Comparison of ENCODE assay signal across 24 mouse cellular contexts in the genomic region with DNA sequence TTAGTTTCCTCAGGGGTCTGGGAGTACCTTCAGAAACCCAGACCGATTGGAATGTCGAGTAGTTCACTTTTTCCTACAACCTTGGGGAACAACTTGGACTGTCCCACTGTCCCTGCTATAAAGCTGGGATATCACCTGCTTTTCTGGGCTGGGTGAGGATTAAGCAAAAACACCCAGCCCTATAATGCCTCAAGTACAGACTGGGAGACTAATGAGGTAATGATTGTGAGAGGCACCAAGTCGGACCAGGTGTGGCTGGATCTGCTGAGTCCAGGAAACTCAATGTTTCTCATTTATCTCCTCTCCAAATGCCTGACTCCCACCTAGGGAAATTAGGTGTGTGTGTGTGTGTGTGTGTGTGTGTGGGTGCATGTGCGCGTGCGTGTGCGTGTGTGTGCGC. TPM values are rescaled to one million over a fixed set of nuclear protein-coding genes. Genes with fewer than 3 reads are reported as not detected.
DNase-seq lines count a peak whose midpoint lies in the region; ATAC-seq and TF ChIP-seq lines count a peak whose summit lies in the region.
"Had no signal": no experiment of that assay in that cellular context is flagged by ENCODE, and none has a peak within 500 bp of the region (broad histone marks: within the 10 kb centered on the region; RNA-seq: fewer than 3 reads in every experiment).

No protein-coding gene starts in this region.

- no peak overlapping the region for H3K4me2 ChIP-seq in heart, embryonic 12.5 days
- H3K4me2 ChIP-seq in heart, postnatal 0 days (ENCODE audit: low read depth, low read length): no peak overlapping the region
- no peak overlapping the region for H3K4me2 ChIP-seq in heart, embryonic 11.5 days
- H3K4me2 ChIP-seq in intestine, postnatal 0 days (replicated peaks; ENCODE audit: low read depth): no peak overlapping the region
- no peak overlapping the region for H3K4me2 ChIP-seq in stomach, postnatal 0 days (replicated peaks; ENCODE audit: low read depth)
- H3K4me2 ChIP-seq: embryonic facial prominence, embryonic 12.5 days had no signal

- no peaks in the 10 kb centered on the region for H3K9me3 ChIP-seq in heart, embryonic 10.5 days
- no peaks in the 10 kb centered on the region for H3K9me3 ChIP-seq in heart, embryonic 12.5 days (replicated peaks)
- H3K9me3 ChIP-seq in heart, postnatal 0 days (replicated peaks; ENCODE audit: control insufficient read depth, low read length): no peaks in the 10 kb centered on the region
- H3K9me3 ChIP-seq in heart, embryonic 11.5 days (replicated peaks; ENCODE audit: control insufficient read depth, low read length): no peaks in the 10 kb centered on the region
- H3K9me3 ChIP-seq in intestine, postnatal 0 days (ENCODE audit: control insufficient read depth): no peaks in the 10 kb centered on the region
- no peaks in the 10 kb centered on the region for H3K9me3 ChIP-seq in stomach, postnatal 0 days (ENCODE audit: control insufficient read depth, low read length)
- H3K9me3 ChIP-seq: embryonic facial prominence, embryonic 10.5 days; embryonic facial prominence, embryonic 12.5 days; G1E had no signal

- no peak for TF ChIP-seq EP300 in heart, postnatal 0 days (IDR thresholded peaks at IDR 0.05; ENCODE audit: low read depth)
- no peak for TF ChIP-seq EP300 in stomach, postnatal 0 days (optimal IDR thresholded peaks at IDR 0.05)

- no peak for DNase-seq in heart, embryonic 10.5 days (ENCODE audit: low spot score)
- peak; percentile 4 for DNase-seq in heart, postnatal 0 days (ENCODE audit: low spot score)
- no peak for DNase-seq in stomach, postnatal 0 days (ENCODE audit: low spot score)
- DNase-seq in kidney, adult 18-20 months: no peak
- no peak for DNase-seq in urinary bladder, postnatal 36 days (ENCODE audit: low spot score in 2 of 2)
- DNase-seq: adrenal gland, adult 8-10 months; adrenal gland, postnatal 14 days; adrenal gland, postnatal 36 days; B cell, adult 2 months; cerebellum, adult 11-12 months; cerebellum, adult 9-10 months; cerebellum, postnatal 10 days; cerebellum, postnatal 25 days had no signal

- H3K4me1 ChIP-seq in heart, embryonic 10.5 days: peaks cover 37% of the 10 kb centered on the region
- peaks cover 35% of the 10 kb centered on the region for H3K4me1 ChIP-seq in heart, embryonic 12.5 days (replicated peaks)
- peaks cover 19% of the 10 kb centered on the region for H3K4me1 ChIP-seq in heart, postnatal 0 days (ENCODE audit: control insufficient read depth, insufficient read depth)
- peaks cover 18% of the 10 kb centered on the region for H3K4me1 ChIP-seq in heart, embryonic 11.5 days (ENCODE audit: control insufficient read depth, insufficient read depth, low read length)
- H3K4me1 ChIP-seq in intestine, postnatal 0 days (replicated peaks; ENCODE audit: control insufficient read depth, insufficient read depth, low read length): 0 out of 2 replicates have a peak, but pooled peaks cover 5% of the 10 kb centered on the region
- H3K4me1 ChIP-seq in stomach, postnatal 0 days (replicated peaks; ENCODE audit: control insufficient read depth, insufficient read depth): no peaks in the 10 kb centered on the region
- H3K4me1 ChIP-seq: embryonic facial prominence, embryonic 12.5 days had no signal

- no peak overlapping the region for H3K9ac ChIP-seq in heart, embryonic 12.5 days
- no peak overlapping the region for H3K9ac ChIP-seq in heart, postnatal 0 days (replicated peaks; ENCODE audit: low read depth, low read length)
- H3K9ac ChIP-seq in heart, embryonic 11.5 days (ENCODE audit: low read depth, low read length): no peak overlapping the region
- no peak overlapping the region for H3K9ac ChIP-seq in intestine, postnatal 0 days (ENCODE audit: low read depth, low read length)
- H3K9ac ChIP-seq in stomach, postnatal 0 days (ENCODE audit: low read length): no peak overlapping the region
- H3K9ac ChIP-seq: embryonic facial prominence, embryonic 12.5 days had no signal

- no peaks in the 10 kb centered on the region for H3K36me3 ChIP-seq in heart, embryonic 10.5 days
- no peaks in the 10 kb centered on the region for H3K36me3 ChIP-seq in heart, embryonic 12.5 days
- H3K36me3 ChIP-seq in heart, postnatal 0 days (replicated peaks; ENCODE audit: control insufficient read depth, insufficient read depth, low read length): no peaks in the 10 kb centered on the region
- no peaks in the 10 kb centered on the region for H3K36me3 ChIP-seq in heart, embryonic 11.5 days (ENCODE audit: control insufficient read depth, insufficient read depth, low read length)
- no peaks in the 10 kb centered on the region for H3K36me3 ChIP-seq in intestine, postnatal 0 days (ENCODE audit: control insufficient read depth, insufficient read depth)
- H3K36me3 ChIP-seq in stomach, postnatal 0 days (ENCODE audit: control insufficient read depth, insufficient read depth, low read length): no peaks in the 10 kb centered on the region
- H3K36me3 ChIP-seq: embryonic facial prominence, embryonic 10.5 days; embryonic facial prominence, embryonic 12.5 days; G1E had no signal

- ATAC-seq in heart, embryonic 12.5 days (ENCODE audit: insufficient number of reproducible peaks, low FRiP score): no peak
- no peak for ATAC-seq in heart, postnatal 0 days (ENCODE audit: insufficient read depth, low read depth)
- no peak for ATAC-seq in heart, embryonic 11.5 days (replicated peaks; ENCODE audit: insufficient number of reproducible peaks, low FRiP score, low TSS enrichment)
- ATAC-seq in intestine, postnatal 0 days: peak; percentile 49
- peak; percentile 34 for ATAC-seq in stomach, postnatal 0 days (ENCODE audit: low FRiP score, low TSS enrichment)
- ATAC-seq: activated CD4-positive, CD25-positive, alpha-beta regulatory T cell, adult 4 months; CD4-positive, CD25-positive, alpha-beta regulatory T cell, adult 4 months; forebrain, embryonic 14.5 days; Patski had no signal

- 0 out of 2 replicates have a peak overlapping the region, but pooled peaks have one; percentile 43 for H3K27ac ChIP-seq in heart, embryonic 10.5 days
- no peak overlapping the region for H3K27ac ChIP-seq in heart, embryonic 12.5 days (ENCODE audit: poor library complexity, severe bottlenecking)
- H3K27ac ChIP-seq in heart, postnatal 0 days (ENCODE audit: low read depth): no peak overlapping the region
- H3K27ac ChIP-seq in heart, embryonic 11.5 days (ENCODE audit: low read depth, low read length): no peak overlapping the region
- no peak overlapping the region for H3K27ac ChIP-seq in intestine, postnatal 0 days (ENCODE audit: low read depth, low read length)
- peak overlapping the region; percentile 13; the same call in 1 of the 2 replicates for H3K27ac ChIP-seq in stomach, postnatal 0 days (replicated peaks)
- H3K27ac ChIP-seq: embryonic facial prominence, embryonic 10.5 days; embryonic facial prominence, embryonic 12.5 days had no signal

- 81% methylated on average over 8 of the region's 8 CpGs for WGBS in heart, embryonic 10.5 days
- 80% methylated on average over 8 of the region's 8 CpGs for WGBS in heart, embryonic 12.5 days
- 79% methylated on average over 8 of the region's 8 CpGs for WGBS in heart, postnatal 0 days
- WGBS in heart, embryonic 11.5 days (ENCODE audit: insufficient replicate concordance): 81% methylated on average over 8 of the region's 8 CpGs
- 82% methylated on average over 8 of the region's 8 CpGs for WGBS in intestine, postnatal 0 days
- 83% methylated on average over 8 of the region's 8 CpGs for WGBS in stomach, postnatal 0 days

- H3K27me3 ChIP-seq in heart, embryonic 10.5 days (ENCODE audit: insufficient read depth, poor library complexity, severe bottlenecking): no peaks in the 10 kb centered on the region
- no peaks in the 10 kb centered on the region for H3K27me3 ChIP-seq in heart, embryonic 12.5 days (replicated peaks)
- H3K27me3 ChIP-seq in heart, postnatal 0 days (ENCODE audit: control insufficient read depth, insufficient read depth, low read length): no peaks in the 10 kb centered on the region
- no peaks in the 10 kb centered on the region for H3K27me3 ChIP-seq in heart, embryonic 11.5 days (ENCODE audit: control insufficient read depth, insufficient read depth, low read length)
- no peaks in the 10 kb centered on the region for H3K27me3 ChIP-seq in intestine, postnatal 0 days (replicated peaks; ENCODE audit: control insufficient read depth, insufficient read depth, low read length)
- H3K27me3 ChIP-seq in stomach, postnatal 0 days (ENCODE audit: control insufficient read depth, insufficient read depth, low read length): no peaks in the 10 kb centered on the region
- H3K27me3 ChIP-seq: CH12.LX; embryonic facial prominence, embryonic 12.5 days; Patski had no signal

- H3K4me3 ChIP-seq in heart, embryonic 10.5 days: no peak overlapping the region
- H3K4me3 ChIP-seq in heart, embryonic 12.5 days: no peak overlapping the region
- H3K4me3 ChIP-seq in heart, postnatal 0 days (ENCODE audit: low read depth, low read length): no peak overlapping the region
- no peak overlapping the region for H3K4me3 ChIP-seq in heart, embryonic 11.5 days (ENCODE audit: low read depth, low read length)
- H3K4me3 ChIP-seq in intestine, postnatal 0 days (ENCODE audit: low read depth, low read length): no peak overlapping the region
- no peak overlapping the region for H3K4me3 ChIP-seq in stomach, postnatal 0 days (ENCODE audit: low read depth, low read length)
- H3K4me3 ChIP-seq: embryonic facial prominence, embryonic 10.5 days; embryonic facial prominence, embryonic 12.5 days had no signal

- no peak for TF ChIP-seq CTCF in heart, postnatal 0 days (IDR thresholded peaks at IDR 0.05; ENCODE audit: low read depth)
- TF ChIP-seq CTCF in intestine, postnatal 0 days (IDR thresholded peaks at IDR 0.05; ENCODE audit: low read depth): no peak
- TF ChIP-seq CTCF in stomach, postnatal 0 days (IDR thresholded peaks at IDR 0.05; ENCODE audit: low read depth): no peak

RNA-seq across cellular contexts. Expression of a gene that starts 44.9 kb away (rescaled TPM):
- polyA plus RNA-seq in heart, embryonic 10.5 days (2016; fragmentation: Nextera tagmentation; extraction: Ambion mirVana): 11.9 and 15.9 TPM in 2 replicates
- 12.4 and 14.3 TPM in 2 replicates for polyA plus RNA-seq in heart, embryonic 12.5 days (2016; fragmentation: Nextera tagmentation; extraction: Ambion mirVana)
- 15.9 and 20.8 TPM in 2 replicates for total RNA-seq in heart, postnatal 0 days (2014; rRNA removed; ENCODE audit: low replicate concordance)
- 8.0 and 9.6 TPM in 2 replicates for polyA plus RNA-seq in heart, postnatal 0 days (2015; fragmentation: Nextera tagmentation; extraction: Ambion mirVana)
- 9.2 and 9.4 TPM in 2 replicates for polyA plus RNA-seq in heart, embryonic 11.5 days (2014; fragmentation: Nextera tagmentation; extraction: Ambion mirVana)
- 12.4 and 14.6 TPM in 2 replicates for polyA plus RNA-seq in intestine, postnatal 0 days (2015; fragmentation: Nextera tagmentation; extraction: Ambion mirVana)
- 14.1 and 18.5 TPM in 2 replicates for polyA plus RNA-seq in stomach, postnatal 0 days (2015; fragmentation: Nextera tagmentation; extraction: Ambion mirVana)

Comparison
In these comparisons a context has a peak if more than half of its experiments do, and no peak if none do; other contexts are left out.
1. H3K27ac ChIP-seq: peak in heart, embryonic 10.5 days (single experiment) and stomach, postnatal 0 days (single experiment); none in heart, embryonic 12.5 days (single experiment), heart, postnatal 0 days (single experiment), heart, embryonic 11.5 days (single experiment) and intestine, postnatal 0 days (single experiment).
2. ATAC-seq: peak in intestine, postnatal 0 days (single experiment) and stomach, postnatal 0 days (single experiment); none in heart, embryonic 12.5 days (single experiment), heart, postnatal 0 days (single experiment) and heart, embryonic 11.5 days (single experiment).